Mouse (Mus musculus) heart, embryonic 15.5 days (tissue): ENCODE results near the gene Wdr18. TPM values are rescaled to one million over a fixed set of nuclear protein-coding genes. Genes with fewer than 3 reads are reported as not detected.
A peak's percentile ranks its signal among the peaks of the same experiment; 100 is the strongest.

Experiments
- ATAC-seq: fragments of 200-750 bp; cut with Nextera tagmentation; replicated peaks from 2 replicates; pipeline ENCODE4 v1.8.0; 2017; ENCODE audit warnings: low read depth, moderate TSS enrichment; ENCODE audit not compliant: insufficient number of reproducible peaks, insufficient read depth, low FRiP score
- H3K27ac ChIP-seq: fragments of 300-500 bp; sonication (generic); 2 replicates; pipeline ENCODE4 v1.5.1; 2015; ENCODE audit warnings: mild to moderate bottlenecking, inconsistent platforms
- H3K27me3 ChIP-seq: fragments of 300-500 bp; sonication (generic); 2 replicates; pipeline ENCODE4 v1.6.1; 2015; ENCODE audit warnings: inconsistent platforms
- H3K36me3 ChIP-seq: fragments of 300-500 bp; sonication (generic); 2 replicates; pipeline ENCODE4 v1.6.1; 2015; ENCODE audit warnings: mild to moderate bottlenecking, inconsistent platforms
- H3K4me1 ChIP-seq: fragments of 300-500 bp; sonication (generic); replicated peaks from 2 replicates; pipeline ENCODE4 v1.6.1; 2015; ENCODE audit warnings: inconsistent platforms
- H3K4me2 ChIP-seq: fragments of 300-500 bp; sonication (generic); 2 replicates; pipeline ENCODE4 v1.6.1; 2015; ENCODE audit warnings: inconsistent platforms, mild to moderate bottlenecking, moderate library complexity
- H3K4me3 ChIP-seq: fragments of 300-500 bp; sonication (generic); 2 replicates; pipeline ENCODE4 v1.5.1; 2015; ENCODE audit warnings: mild to moderate bottlenecking, inconsistent platforms
- H3K9ac ChIP-seq: fragments of 300-500 bp; sonication (generic); 2 replicates; pipeline ENCODE4 v1.6.1; 2015; ENCODE audit warnings: mild to moderate bottlenecking, inconsistent platforms
- H3K9me3 ChIP-seq: fragments of 300-500 bp; sonication (generic); replicated peaks from 2 replicates; pipeline ENCODE4 v1.6.1; 2016; ENCODE audit warnings: inconsistent platforms
- WGBS: fragments of 180-500 bp; shearing (Covaris S2); methylation state at CpG from one replicate; pipeline ENCODE4 v1.1.7; 2015; ENCODE audit warnings: mixed read lengths; 5-methylcytosine and 5-hydroxymethylcytosine counted together
- polyA plus RNA-seq: library from polyadenylated mRNA; unstranded; fragments of >200 nt; fragmentation: Nextera tagmentation; extraction: Ambion mirVana; gene quantifications from 2 replicates; pipeline ENCODE4 v1.2.1, GENCODE M21; 2015

Gene Wdr18
- polyA plus RNA-seq, 1 experiment from 2014 or later, result 56.7 TPM

DNA sequence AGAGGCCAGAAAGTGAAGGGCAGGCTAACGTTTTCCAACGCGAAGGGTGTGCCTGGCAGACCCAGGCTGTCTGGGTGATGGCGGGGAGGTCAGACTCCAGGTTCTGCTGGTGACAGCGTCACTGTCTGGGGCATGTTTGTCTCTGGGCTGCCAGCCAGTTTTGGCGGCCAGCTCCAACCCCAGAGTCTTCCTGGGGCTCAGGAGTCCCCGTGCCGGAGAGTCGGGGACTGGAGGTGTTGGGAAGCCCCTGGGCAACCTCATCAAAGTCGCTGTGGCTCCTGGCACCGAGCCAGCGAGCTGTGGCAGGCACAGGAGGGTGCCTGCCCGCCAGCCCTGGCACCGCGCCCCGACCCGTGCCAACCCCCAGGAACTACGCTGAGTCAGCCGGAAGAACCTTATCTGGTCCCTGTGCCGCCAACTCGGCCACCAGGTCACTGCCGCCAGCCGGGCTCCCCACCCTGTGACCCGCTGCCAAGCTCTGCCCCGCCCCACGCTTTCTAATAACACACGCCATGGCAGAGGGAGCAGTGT lies 23.0 kb upstream of the Wdr18 start:
- H3K9me3 ChIP-seq, result no peaks in the 10 kb centered on the region
- H3K4me1 ChIP-seq, result peaks cover 81% of the 10 kb centered on the region
- H3K36me3 ChIP-seq, result no peaks in the 10 kb centered on the region; the same call in 1 of the 2 replicates
- peak overlapping the region; percentile 30 for H3K4me3 ChIP-seq
- peak; percentile 72 for ATAC-seq
- peak overlapping the region; percentile 59 for H3K4me2 ChIP-seq
- H3K9ac ChIP-seq, result no peak overlapping the region
- WGBS, result 25% methylated on average over 27 of the region's 27 CpGs
- peak overlapping the region; percentile 73 for H3K27ac ChIP-seq
- no peaks in the 10 kb centered on the region for H3K27me3 ChIP-seq

DNA sequence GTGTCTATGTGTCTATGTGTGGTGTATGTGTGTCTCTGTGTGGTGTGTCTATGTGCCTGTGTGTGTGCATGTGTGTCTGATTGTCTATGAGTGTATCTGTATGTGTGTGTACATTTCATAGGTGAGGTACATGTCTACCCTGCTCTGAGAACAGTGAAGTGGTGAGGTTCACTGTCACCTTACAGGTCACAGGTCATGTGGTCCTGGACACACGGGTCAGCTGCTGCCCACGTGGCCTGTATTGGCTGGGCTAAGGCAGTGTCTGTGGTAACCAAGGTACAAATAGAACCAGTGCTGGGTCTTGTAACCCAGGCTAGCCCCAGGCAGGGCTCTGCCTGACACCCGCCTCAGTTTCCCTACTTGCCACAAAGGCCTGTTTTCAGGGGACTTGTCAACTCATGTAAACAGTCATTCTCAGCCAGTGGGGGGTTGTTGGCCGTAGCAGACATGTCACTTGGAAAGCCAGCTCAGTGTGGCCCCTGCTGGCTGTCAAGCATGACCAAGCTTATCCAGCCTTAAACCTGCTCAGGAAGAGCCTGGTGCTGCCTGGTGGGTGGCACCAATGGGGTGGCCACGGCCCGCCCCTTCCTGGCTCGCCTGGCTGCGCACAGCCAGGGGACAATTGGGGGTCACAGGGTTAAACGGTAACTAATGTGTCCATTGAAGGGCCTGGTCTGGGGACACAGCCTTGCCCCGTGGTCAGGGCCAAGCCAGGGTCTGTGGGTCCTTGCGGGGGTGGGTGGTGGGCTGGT lies 22.0 kb upstream of the Wdr18 start:
- Histone ChIP-seq H3K9me3 (no peaks in the 10 kb centered on the region), H3K4me2 (peak overlapping the region; percentile 59; the same call in 1 of the 2 replicates), H3K27ac (no peak overlapping the region), H3K4me1 (peaks cover 71% of the 10 kb centered on the region), H3K4me3 (no peak overlapping the region), H3K27me3 (no peaks in the 10 kb centered on the region), H3K9ac (no peak overlapping the region), H3K36me3 (no peaks in the 10 kb centered on the region; the same call in 1 of the 2 replicates)
- 87% methylated on average over 11 of the region's 11 CpGs for WGBS
- ATAC-seq, result no peak

- Histone ChIP-seq H3K9me3 (no peaks in the 10 kb centered on the region), H3K4me3 (no peak overlapping the region), H3K27me3 (no peaks in the 10 kb centered on the region), H3K36me3 (no peaks in the 10 kb centered on the region; the same call in 1 of the 2 replicates), H3K4me2 (no peak overlapping the region), H3K27ac (peak overlapping the region; percentile 21; the same call in 1 of the 2 replicates), H3K4me1 (peaks cover 53% of the 10 kb centered on the region), H3K9ac (no peak overlapping the region)
- no peak for ATAC-seq
- WGBS, result 42% methylated on average over 7 of the region's 7 CpGs
Measured at GRCm38 (mm10) chr10:79940749-79941148, 19.2 kb upstream of the Wdr18 start.

DNA sequence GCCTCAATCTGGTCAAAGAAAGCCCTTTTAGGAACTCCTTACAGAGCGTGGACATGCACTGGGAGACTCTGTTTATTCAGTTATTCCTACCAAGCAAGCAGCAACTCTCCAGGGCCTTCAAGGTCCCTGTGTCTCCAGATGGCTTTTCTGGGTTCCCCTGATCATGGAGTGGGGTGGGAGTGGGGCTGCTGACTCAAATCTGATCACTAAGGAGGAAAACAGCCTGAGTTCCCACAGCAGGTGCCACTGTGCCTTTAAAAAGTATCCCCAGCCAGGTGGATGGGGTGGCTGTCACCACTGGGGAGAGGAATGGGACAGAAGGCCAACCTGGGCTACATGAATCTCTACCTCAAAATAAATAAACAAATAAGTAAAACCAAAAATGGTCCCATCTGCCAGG lies 17.0 kb upstream of the Wdr18 start:
- no peak overlapping the region for H3K4me2 ChIP-seq
- H3K4me1 ChIP-seq, result peaks cover 46% of the 10 kb centered on the region
- WGBS, result 86% methylated on average over 1 of the region's 1 CpGs
- H3K9me3 ChIP-seq, result no peaks in the 10 kb centered on the region
- H3K4me3 ChIP-seq, result no peak overlapping the region
- H3K9ac ChIP-seq, result no peak overlapping the region
- H3K36me3 ChIP-seq, result no peaks in the 10 kb centered on the region; the same call in 1 of the 2 replicates
- H3K27ac ChIP-seq, result no peak overlapping the region
- H3K27me3 ChIP-seq, result no peaks in the 10 kb centered on the region
- ATAC-seq, result no peak

GRCm38 (mm10) chr10:79943471-79943901 lies 16.5 kb upstream of the Wdr18 start:
- Histone ChIP-seq H3K4me2 (no peak overlapping the region), H3K4me3 (no peak overlapping the region), H3K9ac (no peak overlapping the region), H3K36me3 (peaks cover 1% of the 10 kb centered on the region; the same call in 1 of the 2 replicates), H3K9me3 (no peaks in the 10 kb centered on the region), H3K27me3 (no peaks in the 10 kb centered on the region), H3K4me1 (peaks cover 44% of the 10 kb centered on the region), H3K27ac (no peak overlapping the region)
- ATAC-seq, result no peak
- 70% methylated on average over 9 of the region's 9 CpGs for WGBS

DNA sequence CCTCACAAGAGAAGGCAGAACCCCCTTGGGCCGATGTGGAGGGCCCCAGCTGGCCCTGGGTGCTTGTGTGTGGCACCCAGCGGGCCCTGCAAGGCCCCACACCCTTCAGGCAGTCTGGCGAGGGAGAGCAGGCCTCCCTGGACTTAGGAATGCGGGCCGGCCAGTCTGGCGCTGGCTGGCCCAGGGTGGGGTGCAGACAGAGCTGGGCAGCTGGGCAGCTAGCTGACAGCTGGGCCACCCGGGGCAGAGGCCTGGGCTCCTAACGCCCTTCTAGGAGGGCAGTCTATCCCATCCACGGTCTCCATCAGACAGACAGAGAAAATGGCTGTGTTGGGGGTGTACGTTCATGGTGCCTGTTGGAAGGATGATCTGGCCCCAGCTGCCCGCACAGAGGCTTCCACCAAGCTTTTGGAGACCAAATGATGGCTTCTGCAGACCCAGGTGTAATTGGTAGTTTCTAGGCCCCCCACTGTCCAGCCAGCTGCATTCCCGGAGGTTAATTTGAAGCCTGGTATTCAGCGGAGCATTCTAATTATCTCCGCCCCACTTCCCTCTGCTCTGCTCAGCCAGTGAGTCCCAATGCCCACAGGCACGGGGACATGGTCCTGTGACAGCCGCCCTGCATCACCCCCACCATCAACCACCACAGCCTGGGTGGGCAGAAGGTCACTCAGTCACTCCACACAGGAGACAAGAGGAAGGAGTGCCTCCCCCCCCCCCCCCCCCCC lies 14.3 kb upstream of the Wdr18 start:
- Histone ChIP-seq H3K9ac (no peak overlapping the region), H3K27me3 (no peaks in the 10 kb centered on the region), H3K27ac (peak overlapping the region; percentile 27; the same call in 1 of the 2 replicates), H3K9me3 (no peaks in the 10 kb centered on the region), H3K4me2 (0 out of 2 replicates have a peak overlapping the region, but pooled peaks have one; percentile 6), H3K4me1 (peaks cover 31% of the 10 kb centered on the region), H3K36me3 (peaks cover 20% of the 10 kb centered on the region), H3K4me3 (no peak overlapping the region)
- 45% methylated on average over 16 of the region's 16 CpGs for WGBS
- ATAC-seq, result no peak

DNA sequence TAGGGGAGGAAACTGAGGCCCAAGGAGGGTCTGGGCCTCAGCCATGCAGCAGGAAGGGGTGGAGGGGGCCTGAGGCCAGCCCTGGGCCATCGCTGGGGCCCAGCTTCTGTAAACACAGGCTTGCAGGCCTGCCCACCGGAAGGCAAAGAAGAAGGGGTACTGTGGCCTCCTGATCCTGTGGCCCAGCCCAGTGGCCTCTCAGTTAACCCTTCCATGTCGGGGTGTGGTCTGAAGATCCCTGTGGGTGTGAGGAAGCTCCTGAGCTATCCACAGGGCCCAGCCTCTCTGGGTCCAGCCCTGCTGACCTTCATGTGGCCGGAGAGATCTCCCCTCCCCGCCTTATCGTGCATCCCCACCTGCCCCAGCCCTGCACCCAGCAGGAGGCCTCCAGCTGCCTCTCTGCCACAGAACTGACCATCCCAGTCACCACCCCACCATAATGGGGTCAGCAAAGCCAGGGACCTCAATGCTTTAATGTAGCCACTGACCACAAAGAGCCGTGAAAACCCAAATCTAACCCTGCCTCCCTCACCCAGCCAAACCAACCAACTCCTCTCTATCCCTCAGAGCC lies 13.1 kb upstream of the Wdr18 start:
- peaks cover 25% of the 10 kb centered on the region for H3K4me1 ChIP-seq
- H3K4me2 ChIP-seq, result no peak overlapping the region
- H3K9ac ChIP-seq, result no peak overlapping the region
- ATAC-seq, result no peak
- H3K27me3 ChIP-seq, result no peaks in the 10 kb centered on the region
- H3K27ac ChIP-seq, result no peak overlapping the region
- WGBS, result 39% methylated on average over 7 of the region's 7 CpGs
- H3K9me3 ChIP-seq, result no peaks in the 10 kb centered on the region
- H3K4me3 ChIP-seq, result 0 out of 2 replicates have a peak overlapping the region, but pooled peaks have one; percentile 4
- H3K36me3 ChIP-seq, result peaks cover 31% of the 10 kb centered on the region

- ATAC-seq, result no peak
- peaks cover 25% of the 10 kb centered on the region for H3K4me1 ChIP-seq
- no peaks in the 10 kb centered on the region for H3K9me3 ChIP-seq
- H3K9ac ChIP-seq, result no peak overlapping the region
- no peak overlapping the region for H3K27ac ChIP-seq
- 73% methylated on average over 6 of the region's 6 CpGs for WGBS
- H3K27me3 ChIP-seq, result no peaks in the 10 kb centered on the region
- H3K36me3 ChIP-seq, result peaks cover 32% of the 10 kb centered on the region
- H3K4me3 ChIP-seq, result no peak overlapping the region
- H3K4me2 ChIP-seq, result no peak overlapping the region
Measured at GRCm38 (mm10) chr10:79947502-79947901, 12.4 kb upstream of the Wdr18 start.

DNA sequence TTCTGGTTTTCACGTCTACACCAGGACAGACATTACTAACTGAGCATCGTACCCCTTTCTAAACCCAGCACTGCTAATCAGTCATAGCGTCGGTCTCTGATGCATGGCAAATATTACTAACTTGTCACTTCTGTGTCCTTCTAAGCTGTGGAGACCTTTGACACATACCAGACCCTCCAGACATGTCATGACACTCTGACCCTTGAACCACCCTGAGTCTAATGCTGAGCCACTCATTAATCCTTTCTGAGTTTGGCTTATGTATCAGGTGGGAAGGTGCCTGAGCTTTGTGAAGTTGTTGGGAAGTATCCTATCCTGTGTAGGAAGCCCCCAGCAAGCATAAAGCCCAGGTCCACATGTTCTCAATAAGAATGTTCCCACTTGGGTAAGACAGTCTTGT lies 10.1 kb upstream of the Wdr18 start:
- Histone ChIP-seq H3K4me3 (no peak overlapping the region), H3K4me1 (peaks cover 23% of the 10 kb centered on the region), H3K4me2 (no peak overlapping the region), H3K27ac (no peak overlapping the region), H3K27me3 (no peaks in the 10 kb centered on the region), H3K9ac (no peak overlapping the region), H3K9me3 (no peaks in the 10 kb centered on the region), H3K36me3 (peaks cover 38% of the 10 kb centered on the region)
- WGBS, result 66% methylated on average over 4 of the region's 4 CpGs
- no peak for ATAC-seq

GRCm38 (mm10) chr10:79950661-79951060 lies 9.3 kb upstream of the Wdr18 start:
- Histone ChIP-seq H3K4me3 (no peak overlapping the region), H3K9me3 (no peaks in the 10 kb centered on the region), H3K27me3 (no peaks in the 10 kb centered on the region), H3K4me1 (peaks cover 16% of the 10 kb centered on the region), H3K36me3 (peaks cover 38% of the 10 kb centered on the region), H3K9ac (no peak overlapping the region), H3K4me2 (no peak overlapping the region), H3K27ac (no peak overlapping the region)
- WGBS, result 83% methylated on average over 18 of the region's 18 CpGs
- no peak for ATAC-seq

DNA sequence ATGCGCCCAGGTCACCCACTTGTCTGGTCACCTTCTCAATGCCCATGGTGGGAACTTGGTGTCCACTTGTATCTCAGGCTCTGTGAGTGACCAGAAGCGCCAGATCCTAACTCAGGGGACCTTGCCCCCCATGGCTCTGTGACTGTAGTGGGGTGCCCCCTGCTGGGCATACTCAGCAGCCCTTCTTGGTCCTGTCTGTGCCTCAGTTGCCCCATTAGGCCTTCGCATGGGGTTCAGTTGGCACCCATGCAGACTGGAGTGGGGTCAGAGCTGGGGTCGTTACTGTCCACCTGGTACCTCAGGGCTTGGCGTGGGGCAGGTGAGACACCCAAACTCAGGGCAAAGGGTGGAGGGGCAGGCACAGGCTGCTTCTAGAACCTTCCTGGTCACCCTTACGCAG lies 6.0 kb upstream of the Wdr18 start:
- Histone ChIP-seq H3K4me1 (peaks cover 6% of the 10 kb centered on the region), H3K27ac (no peak overlapping the region), H3K9ac (no peak overlapping the region), H3K36me3 (peaks cover 32% of the 10 kb centered on the region), H3K9me3 (no peaks in the 10 kb centered on the region), H3K4me2 (no peak overlapping the region), H3K4me3 (no peak overlapping the region), H3K27me3 (no peaks in the 10 kb centered on the region)
- WGBS, result 84% methylated on average over 6 of the region's 6 CpGs
- ATAC-seq, result no peak
